Mouse (Mus musculus): ENCODE measurements at regions not wholly inside any gene's neighbourhood (a gene's known extent, or its start where the extent isn't known, plus 50 kb on each side); places are given as distances from the start of the nearest gene placed in this dataset.

DNA sequence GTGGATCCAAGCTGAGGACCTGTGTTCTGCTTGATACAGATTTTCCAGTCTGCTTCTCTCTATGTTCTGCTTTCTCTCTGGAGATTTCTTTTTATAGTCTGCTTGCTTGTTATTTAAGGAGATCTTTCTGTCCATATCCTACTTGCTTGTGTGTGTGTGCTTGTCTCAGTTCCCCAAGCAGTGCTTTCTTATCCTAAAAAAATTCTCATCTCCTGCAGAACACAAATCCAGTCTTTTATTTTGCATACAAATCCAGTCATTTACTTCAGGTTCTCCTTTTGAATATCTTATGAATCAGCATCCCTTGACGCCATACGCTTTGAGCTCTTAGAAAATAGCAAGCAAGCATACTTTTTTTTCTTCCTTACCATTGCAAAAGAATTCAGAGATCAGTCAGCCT is 310.7 kb upstream of the Cypt14 start:
- Histone ChIP-seq H3K4me3 (ENCODE audit: insufficient read depth, low read depth, low read length) (no peak overlapping the region), H3K9ac (ENCODE audit: low read depth, low read length) (no peak overlapping the region), H3K27ac (replicated peaks; ENCODE audit: insufficient read depth, low read depth, low read length) (no peak overlapping the region), H3K79me2 (ENCODE audit: control insufficient read depth, insufficient read depth, low read length) (no peaks in the 10 kb centered on the region), H3K27me3 (ENCODE audit: control insufficient read depth, insufficient read depth, low read length) (no peaks in the 10 kb centered on the region), H3K4me1 (ENCODE audit: control insufficient read depth, insufficient read depth, low read length) (no peaks in the 10 kb centered on the region), H3K36me3 (ENCODE audit: control insufficient read depth, insufficient read depth, low read length) (no peaks in the 10 kb centered on the region)
- no peak for TF ChIP-seq CTCF (IDR thresholded peaks at IDR 0.05; ENCODE audit: low read depth, low read length)
- no peak for TF ChIP-seq POLR2A (IDR thresholded peaks at IDR 0.05; ENCODE audit: extremely low read depth, insufficient read depth, low read length)
- 90% methylated on average over 2 of the region's 2 CpGs for WGBS
- no peak for DNase-seq (ENCODE audit: extremely low read depth, low read depth, low spot score)

DNA sequence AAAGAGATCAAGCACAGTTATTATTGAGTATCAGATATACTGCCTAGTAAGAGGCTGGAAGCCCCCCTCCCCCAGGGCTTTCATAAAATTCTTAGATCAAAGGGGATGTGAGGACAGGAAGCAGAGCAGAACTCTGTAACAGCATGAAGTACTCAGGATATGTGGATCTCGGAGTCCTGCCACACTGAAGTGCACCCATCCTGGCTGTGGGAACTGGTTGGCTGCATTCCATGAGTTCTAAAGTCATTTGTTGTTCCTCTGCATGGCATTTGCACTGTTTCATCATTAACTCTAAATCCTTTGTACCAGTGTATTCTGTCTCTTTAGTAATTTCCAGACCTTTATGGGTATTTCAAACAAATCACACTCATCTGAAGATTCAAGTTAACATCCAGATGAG is 267.0 kb upstream of the Cypt14 start:
- 47% methylated on average over 1 of the region's 1 CpGs for WGBS
- no peak for TF ChIP-seq CTCF (IDR thresholded peaks at IDR 0.05; ENCODE audit: low read depth, low read length)
- TF ChIP-seq POLR2A (IDR thresholded peaks at IDR 0.05; ENCODE audit: extremely low read depth, insufficient read depth, low read length): no peak
- H3K79me2 ChIP-seq (ENCODE audit: control insufficient read depth, insufficient read depth, low read length): no peaks in the 10 kb centered on the region
- H3K4me3 ChIP-seq (ENCODE audit: insufficient read depth, low read depth, low read length): no peak overlapping the region
- H3K36me3 ChIP-seq (ENCODE audit: control insufficient read depth, insufficient read depth, low read length): no peaks in the 10 kb centered on the region
- no peak overlapping the region for H3K27ac ChIP-seq (replicated peaks; ENCODE audit: insufficient read depth, low read depth, low read length)
- no peaks in the 10 kb centered on the region for H3K27me3 ChIP-seq (ENCODE audit: control insufficient read depth, insufficient read depth, low read length)
- DNase-seq (ENCODE audit: extremely low read depth, low read depth, low spot score): peak; percentile 6
- H3K9ac ChIP-seq (ENCODE audit: low read depth, low read length): no peak overlapping the region
- H3K4me1 ChIP-seq (ENCODE audit: control insufficient read depth, insufficient read depth, low read length): no peaks in the 10 kb centered on the region
